Mouse (Mus musculus): ENCODE measurements at regions not wholly inside any gene's neighbourhood (a gene's known extent, or its start where the extent isn't known, plus 50 kb on each side); places are given as distances from the start of the nearest gene placed in this dataset.

DNA sequence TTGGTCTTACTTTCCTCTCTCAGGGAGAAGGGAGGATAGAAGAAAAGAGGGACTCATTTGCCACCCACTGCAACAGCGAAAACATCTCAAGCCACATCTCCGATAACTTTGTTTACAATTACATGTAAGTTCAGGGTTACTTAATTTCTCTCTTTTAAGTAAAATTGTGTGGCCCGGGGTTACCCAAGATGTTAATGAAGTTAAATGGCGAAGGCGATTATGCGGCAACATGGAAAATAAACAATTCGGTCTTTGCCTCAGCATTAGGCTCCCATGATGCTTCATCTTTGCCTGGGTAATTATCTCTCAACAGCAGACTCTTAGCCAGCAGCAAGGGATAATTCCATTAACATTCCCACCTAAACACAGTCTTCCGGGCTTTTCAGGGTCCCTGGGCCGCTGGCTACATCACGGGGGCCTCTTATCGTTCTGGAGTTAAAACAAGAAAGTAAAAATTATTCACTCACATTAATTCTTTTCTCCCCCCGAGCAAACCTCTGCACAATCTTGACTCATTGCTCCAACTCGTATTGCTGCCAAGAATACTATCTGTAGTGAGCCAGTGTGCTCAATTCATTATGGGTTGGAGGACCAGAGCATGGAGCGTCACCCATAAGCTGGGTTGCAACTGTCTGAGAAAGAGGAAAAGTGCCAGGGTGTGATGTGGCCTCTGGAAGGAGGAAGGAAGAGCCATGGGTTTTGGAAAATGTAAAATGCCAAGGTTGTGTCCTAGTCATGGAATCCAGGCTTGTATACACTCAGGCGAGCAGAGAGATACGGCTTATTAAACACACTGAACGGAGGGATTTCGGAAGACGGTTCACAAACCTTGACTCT is 226.5 kb upstream of the Klf3 start:
- no peak for TF ChIP-seq CTCF (IDR thresholded peaks at IDR 0.05; ENCODE audit: borderline replicate concordance, control insufficient read depth, extremely low read depth, insufficient read depth, low read length, poor library complexity)
- TF ChIP-seq POLR2A (IDR thresholded peaks at IDR 0.05; ENCODE audit: control insufficient read depth, extremely low read depth, insufficient read depth, low read length, poor library complexity) = no peak
- no peak overlapping the region for H3K27ac ChIP-seq (ENCODE audit: control insufficient read depth, insufficient read depth, low read length)
- WGBS = 95% methylated on average over 19 of the region's 19 CpGs
- no peaks in the 10 kb centered on the region for H3K36me3 ChIP-seq (ENCODE audit: control insufficient read depth, insufficient read depth, low read length)
- H3K4me1 ChIP-seq (replicated peaks; ENCODE audit: control insufficient read depth, insufficient read depth, low read length) = peaks cover 10% of the 10 kb centered on the region
- no peak for DNase-seq
- no peak overlapping the region for H3K4me3 ChIP-seq (ENCODE audit: control insufficient read depth, insufficient read depth, low read length)
- H3K27me3 ChIP-seq (ENCODE audit: control insufficient read depth, insufficient read depth, low read length) = no peaks in the 10 kb centered on the region

DNA sequence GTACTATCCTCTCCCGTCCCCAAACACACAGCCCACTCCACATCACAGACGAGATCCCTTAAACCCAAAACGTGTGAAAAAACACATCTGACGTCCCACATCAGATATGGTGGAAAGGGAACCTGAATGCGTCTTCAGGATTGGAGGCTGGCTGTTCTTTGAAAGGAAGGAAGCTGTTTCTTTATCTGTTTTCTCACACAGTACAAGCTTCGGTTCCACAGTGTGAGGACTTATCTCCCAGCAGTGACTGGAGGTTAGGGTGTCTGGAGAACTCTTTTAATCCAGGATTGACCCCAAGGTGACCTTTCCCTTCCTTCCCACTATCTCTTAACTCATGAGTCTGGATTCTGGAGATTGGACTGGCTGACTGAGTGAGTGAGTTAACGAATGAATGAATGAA is 225.8 kb upstream of the Klf3 start:
- WGBS = 45% methylated on average over 7 of the region's 7 CpGs
- DNase-seq = no peak
- H3K36me3 ChIP-seq (ENCODE audit: control insufficient read depth, insufficient read depth, low read length) = no peaks in the 10 kb centered on the region
- no peak for TF ChIP-seq CTCF (IDR thresholded peaks at IDR 0.05; ENCODE audit: borderline replicate concordance, control insufficient read depth, extremely low read depth, insufficient read depth, low read length, poor library complexity)
- no peak overlapping the region for H3K27ac ChIP-seq (ENCODE audit: control insufficient read depth, insufficient read depth, low read length)
- H3K27me3 ChIP-seq (ENCODE audit: control insufficient read depth, insufficient read depth, low read length) = no peaks in the 10 kb centered on the region
- no peak overlapping the region for H3K4me3 ChIP-seq (ENCODE audit: control insufficient read depth, insufficient read depth, low read length)
- peaks cover 10% of the 10 kb centered on the region for H3K4me1 ChIP-seq (replicated peaks; ENCODE audit: control insufficient read depth, insufficient read depth, low read length)

DNA sequence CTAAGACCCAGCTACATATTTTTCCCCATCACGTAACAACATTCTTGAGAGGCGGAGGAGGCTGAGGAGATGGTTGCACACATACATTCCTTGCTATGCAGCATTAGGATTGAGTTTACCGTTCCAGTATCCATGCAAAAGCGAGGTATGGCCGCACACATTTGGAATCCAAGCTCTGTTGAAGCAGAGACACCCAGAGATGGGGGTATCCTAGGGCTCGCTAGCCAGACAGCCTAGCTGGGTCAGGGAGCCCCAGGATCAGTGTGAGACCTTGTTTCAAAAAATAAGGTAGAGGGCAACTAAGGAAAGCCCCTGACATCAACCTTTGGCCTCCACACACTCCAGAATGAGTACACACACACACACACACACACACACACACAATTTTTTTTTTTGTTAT is 224.7 kb upstream of the Klf3 start:
- WGBS = 95% methylated on average over 6 of the region's 6 CpGs
- no peak overlapping the region for H3K27ac ChIP-seq (ENCODE audit: control insufficient read depth, insufficient read depth, low read length)

DNA sequence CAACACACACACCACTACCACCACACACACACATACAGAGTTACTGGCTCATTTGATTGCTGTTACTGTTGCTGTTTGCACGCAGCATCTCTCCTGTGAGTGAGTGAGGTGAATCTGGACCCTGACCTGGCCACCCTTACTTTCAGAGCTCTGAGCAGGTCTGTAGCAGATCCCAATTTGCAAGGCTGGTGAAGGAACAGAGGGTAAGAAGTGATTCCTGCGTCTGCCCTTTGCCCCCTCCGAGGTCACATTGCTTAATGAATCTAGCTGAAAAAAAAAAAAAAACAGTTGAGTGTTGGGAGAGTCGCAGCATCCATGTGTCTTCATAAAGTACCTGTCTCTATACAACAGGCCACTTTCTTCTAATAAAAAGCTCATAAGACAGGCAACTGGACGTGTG is 224.1 kb upstream of the Klf3 start:
- Histone ChIP-seq H3K36me3 (ENCODE audit: control insufficient read depth, insufficient read depth, low read length) (no peaks in the 10 kb centered on the region), H3K27me3 (ENCODE audit: control insufficient read depth, insufficient read depth, low read length) (no peaks in the 10 kb centered on the region), H3K27ac (ENCODE audit: control insufficient read depth, insufficient read depth, low read length) (no peak overlapping the region), H3K4me3 (ENCODE audit: control insufficient read depth, insufficient read depth, low read length) (no peak overlapping the region), H3K4me1 (replicated peaks; ENCODE audit: control insufficient read depth, insufficient read depth, low read length) (peaks cover 10% of the 10 kb centered on the region)
- WGBS = 93% methylated on average over 5 of the region's 5 CpGs
- no peak for DNase-seq
- TF ChIP-seq POLR2A (IDR thresholded peaks at IDR 0.05; ENCODE audit: control insufficient read depth, extremely low read depth, insufficient read depth, low read length, poor library complexity) (no peak), CTCF (IDR thresholded peaks at IDR 0.05; ENCODE audit: borderline replicate concordance, control insufficient read depth, extremely low read depth, insufficient read depth, low read length, poor library complexity) (no peak)

More for the DNA sequence above, 224.7 kb upstream of the Klf3 start:
- H3K27me3 ChIP-seq (ENCODE audit: control insufficient read depth, insufficient read depth, low read length) = no peaks in the 10 kb centered on the region
- H3K36me3 ChIP-seq (ENCODE audit: control insufficient read depth, insufficient read depth, low read length) = no peaks in the 10 kb centered on the region
- TF ChIP-seq CTCF (IDR thresholded peaks at IDR 0.05; ENCODE audit: borderline replicate concordance, control insufficient read depth, extremely low read depth, insufficient read depth, low read length, poor library complexity) (no peak), POLR2A (IDR thresholded peaks at IDR 0.05; ENCODE audit: control insufficient read depth, extremely low read depth, insufficient read depth, low read length, poor library complexity) (no peak)
- H3K4me1 ChIP-seq (replicated peaks; ENCODE audit: control insufficient read depth, insufficient read depth, low read length) = peaks cover 10% of the 10 kb centered on the region
- DNase-seq = no peak
- no peak overlapping the region for H3K4me3 ChIP-seq (ENCODE audit: control insufficient read depth, insufficient read depth, low read length)

DNA sequence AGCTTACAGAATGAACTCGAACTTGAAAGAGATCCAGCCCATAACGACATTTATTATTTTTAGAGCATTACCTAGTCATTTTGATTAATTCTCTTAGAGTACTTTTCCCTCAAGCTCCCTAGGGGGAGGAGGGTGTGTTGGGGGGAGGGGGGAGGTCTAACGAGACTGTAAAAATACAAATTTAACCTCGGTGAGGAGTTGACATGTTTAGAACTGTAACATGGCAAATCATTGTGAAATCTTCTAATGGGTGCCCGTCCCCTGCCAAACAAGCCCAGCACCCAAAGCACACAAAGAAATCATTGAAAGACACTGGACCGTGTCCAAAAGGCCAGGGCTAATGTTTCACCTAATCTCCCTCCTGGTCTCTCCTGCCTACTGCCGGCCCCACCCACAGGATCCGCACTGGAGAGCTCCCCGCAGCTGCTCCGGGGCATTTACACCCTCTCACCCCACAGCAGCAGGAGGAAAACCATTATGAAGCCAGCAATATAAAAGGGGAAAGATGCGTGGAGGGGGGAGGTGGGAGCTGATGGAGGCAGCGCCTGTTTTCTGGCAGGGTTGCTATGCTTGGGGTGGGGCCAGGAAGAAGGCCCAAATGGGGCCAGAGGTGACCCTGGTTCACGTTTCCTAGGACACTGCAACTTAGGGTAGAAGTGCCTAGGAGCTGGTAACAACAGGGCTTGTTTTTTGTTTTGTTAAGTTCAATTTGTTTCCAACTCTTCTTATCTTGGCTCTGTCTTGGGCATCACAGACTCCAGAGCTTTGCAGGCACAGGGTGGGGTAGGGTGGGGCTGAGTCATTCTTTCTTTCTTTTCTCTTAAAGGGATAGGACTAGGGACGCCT is 223.5 kb upstream of the Klf3 start:
- no peaks in the 10 kb centered on the region for H3K36me3 ChIP-seq (ENCODE audit: control insufficient read depth, insufficient read depth, low read length)
- TF ChIP-seq POLR2A (IDR thresholded peaks at IDR 0.05; ENCODE audit: control insufficient read depth, extremely low read depth, insufficient read depth, low read length, poor library complexity) (no peak), CTCF (IDR thresholded peaks at IDR 0.05; ENCODE audit: borderline replicate concordance, control insufficient read depth, extremely low read depth, insufficient read depth, low read length, poor library complexity) (no peak)
- H3K4me3 ChIP-seq (ENCODE audit: control insufficient read depth, insufficient read depth, low read length) = no peak overlapping the region
- no peak overlapping the region for H3K27ac ChIP-seq (ENCODE audit: control insufficient read depth, insufficient read depth, low read length)
- no peaks in the 10 kb centered on the region for H3K27me3 ChIP-seq (ENCODE audit: control insufficient read depth, insufficient read depth, low read length)
- no peak for DNase-seq
- H3K4me1 ChIP-seq (replicated peaks; ENCODE audit: control insufficient read depth, insufficient read depth, low read length) = peaks cover 10% of the 10 kb centered on the region
- WGBS = 36% methylated on average over 14 of the region's 14 CpGs

DNA sequence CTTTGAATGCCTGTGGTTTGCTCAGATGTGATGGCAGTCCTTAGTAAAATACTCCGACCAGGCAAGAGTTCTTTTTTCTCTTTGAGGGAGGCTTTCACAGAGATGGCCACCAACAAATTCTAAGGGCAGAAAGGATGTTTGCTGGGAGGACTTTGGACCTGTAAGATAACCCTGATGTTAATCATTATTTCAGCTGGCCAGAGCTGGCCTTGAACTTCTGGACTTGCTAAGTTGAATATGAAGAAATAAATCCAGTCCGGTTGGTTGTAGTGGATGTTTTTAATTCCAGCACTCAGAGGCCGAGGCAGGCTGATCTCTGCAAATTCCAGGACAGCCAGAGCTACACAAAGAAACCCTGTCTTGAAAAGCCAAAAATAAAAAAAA is 222.9 kb upstream of the Klf3 start:
- H3K4me1 ChIP-seq (replicated peaks; ENCODE audit: control insufficient read depth, insufficient read depth, low read length) = peaks cover 10% of the 10 kb centered on the region
- 70% methylated on average over 3 of the region's 3 CpGs for WGBS
- TF ChIP-seq POLR2A (IDR thresholded peaks at IDR 0.05; ENCODE audit: control insufficient read depth, extremely low read depth, insufficient read depth, low read length, poor library complexity) = no peak
- TF ChIP-seq CTCF (IDR thresholded peaks at IDR 0.05; ENCODE audit: borderline replicate concordance, control insufficient read depth, extremely low read depth, insufficient read depth, low read length, poor library complexity) = no peak
- DNase-seq = no peak
- H3K27me3 ChIP-seq (ENCODE audit: control insufficient read depth, insufficient read depth, low read length) = no peaks in the 10 kb centered on the region
- no peak overlapping the region for H3K4me3 ChIP-seq (ENCODE audit: control insufficient read depth, insufficient read depth, low read length)
- H3K27ac ChIP-seq (ENCODE audit: control insufficient read depth, insufficient read depth, low read length) = no peak overlapping the region
- H3K36me3 ChIP-seq (ENCODE audit: control insufficient read depth, insufficient read depth, low read length) = no peaks in the 10 kb centered on the region

All from thymus, adult 2 months (tissue).